Mouse (Mus musculus): ENCODE measurements around the gene C1qtnf9. TPM values are rescaled to one million over a fixed set of nuclear protein-coding genes. Genes with fewer than 3 reads are reported as not detected.

C1qtnf9 gene
- polyA plus RNA-seq (2014; fragmentation: Nextera tagmentation; extraction: Ambion mirVana), result not detected in 2 replicates

GRCm38 (mm10) chr14:60767884-60768283 is at the start of gene C1qtnf9:
Gene C1qtnf9 (plus strand): TSS chr14:60768134.
- no peaks in the 10 kb centered on the region for H3K4me1 ChIP-seq (ENCODE audit: control insufficient read depth, insufficient read depth, low read length)
- no peak within 1 kb of the TSS for H3K27ac ChIP-seq (ENCODE audit: low read depth, low read length)
- no peaks in the 10 kb centered on the region for H3K27me3 ChIP-seq (ENCODE audit: control insufficient read depth, insufficient read depth, low read length)
- no peaks in the 10 kb centered on the region for H3K36me3 ChIP-seq (ENCODE audit: control insufficient read depth, insufficient read depth, low read length)
- no peak within 1 kb of the TSS for H3K9ac ChIP-seq (replicated peaks; ENCODE audit: low read depth, low read length)
- no peak within 1 kb of the TSS for H3K4me3 ChIP-seq (ENCODE audit: low read depth, low read length)
- H3K9me3 ChIP-seq (ENCODE audit: control insufficient read depth, low read length), result no peaks in the 10 kb centered on the region
- WGBS, result 75% methylated on average over 4 of the region's 4 CpGs
- ATAC-seq (ENCODE audit: low read depth), result no peak
- H3K4me2 ChIP-seq (ENCODE audit: low read depth, low read length), result no peak within 1 kb of the TSS

GRCm38 (mm10) chr14:60721304-60721703 is 46.6 kb upstream of the C1qtnf9 start:
- Histone ChIP-seq H3K4me1 (ENCODE audit: control insufficient read depth, insufficient read depth, low read length) (no peaks in the 10 kb centered on the region), H3K9me3 (ENCODE audit: control insufficient read depth, low read length) (no peaks in the 10 kb centered on the region), H3K36me3 (ENCODE audit: control insufficient read depth, insufficient read depth, low read length) (no peaks in the 10 kb centered on the region), H3K27ac (ENCODE audit: low read depth, low read length) (no peak overlapping the region), H3K4me3 (ENCODE audit: low read depth, low read length) (no peak overlapping the region), H3K9ac (replicated peaks; ENCODE audit: low read depth, low read length) (no peak overlapping the region), H3K27me3 (ENCODE audit: control insufficient read depth, insufficient read depth, low read length) (no peaks in the 10 kb centered on the region), H3K4me2 (ENCODE audit: low read depth, low read length) (no peak overlapping the region)
- no peak for ATAC-seq (ENCODE audit: low read depth)
- 79% methylated on average over 8 of the region's 8 CpGs for WGBS

- H3K27ac ChIP-seq (ENCODE audit: low read depth, low read length), result no peak overlapping the region
- no peaks in the 10 kb centered on the region for H3K36me3 ChIP-seq (ENCODE audit: control insufficient read depth, insufficient read depth, low read length)
- H3K9me3 ChIP-seq (ENCODE audit: control insufficient read depth, low read length), result no peaks in the 10 kb centered on the region
- H3K27me3 ChIP-seq (ENCODE audit: control insufficient read depth, insufficient read depth, low read length), result no peaks in the 10 kb centered on the region
- no peak for ATAC-seq (ENCODE audit: low read depth)
- no peak overlapping the region for H3K4me3 ChIP-seq (ENCODE audit: low read depth, low read length)
- no peak overlapping the region for H3K9ac ChIP-seq (replicated peaks; ENCODE audit: low read depth, low read length)
- no peaks in the 10 kb centered on the region for H3K4me1 ChIP-seq (ENCODE audit: control insufficient read depth, insufficient read depth, low read length)
- 77% methylated on average over 3 of the region's 3 CpGs for WGBS
- no peak overlapping the region for H3K4me2 ChIP-seq (ENCODE audit: low read depth, low read length)
Measured at GRCm38 (mm10) chr14:60721938-60722337, 46.0 kb upstream of the C1qtnf9 start.

- Histone ChIP-seq H3K27ac (ENCODE audit: low read depth, low read length) (no peak overlapping the region), H3K4me1 (ENCODE audit: control insufficient read depth, insufficient read depth, low read length) (no peaks in the 10 kb centered on the region), H3K27me3 (ENCODE audit: control insufficient read depth, insufficient read depth, low read length) (no peaks in the 10 kb centered on the region), H3K36me3 (ENCODE audit: control insufficient read depth, insufficient read depth, low read length) (no peaks in the 10 kb centered on the region), H3K4me2 (ENCODE audit: low read depth, low read length) (no peak overlapping the region), H3K4me3 (ENCODE audit: low read depth, low read length) (no peak overlapping the region), H3K9ac (replicated peaks; ENCODE audit: low read depth, low read length) (no peak overlapping the region), H3K9me3 (ENCODE audit: control insufficient read depth, low read length) (no peaks in the 10 kb centered on the region)
- 73% methylated on average over 6 of the region's 6 CpGs for WGBS
- ATAC-seq (ENCODE audit: low read depth), result no peak
Measured at GRCm38 (mm10) chr14:60726091-60726490, 41.8 kb upstream of the C1qtnf9 start.

GRCm38 (mm10) chr14:60727130-60727529 is 40.8 kb upstream of the C1qtnf9 start:
- H3K36me3 ChIP-seq (ENCODE audit: control insufficient read depth, insufficient read depth, low read length), result no peaks in the 10 kb centered on the region
- no peaks in the 10 kb centered on the region for H3K9me3 ChIP-seq (ENCODE audit: control insufficient read depth, low read length)
- H3K4me1 ChIP-seq (ENCODE audit: control insufficient read depth, insufficient read depth, low read length), result no peaks in the 10 kb centered on the region
- H3K27ac ChIP-seq (ENCODE audit: low read depth, low read length), result no peak overlapping the region
- H3K9ac ChIP-seq (replicated peaks; ENCODE audit: low read depth, low read length), result no peak overlapping the region
- H3K27me3 ChIP-seq (ENCODE audit: control insufficient read depth, insufficient read depth, low read length), result no peaks in the 10 kb centered on the region
- H3K4me2 ChIP-seq (ENCODE audit: low read depth, low read length), result no peak overlapping the region
- H3K4me3 ChIP-seq (ENCODE audit: low read depth, low read length), result no peak overlapping the region
- ATAC-seq (ENCODE audit: low read depth), result no peak
- 83% methylated on average over 4 of the region's 4 CpGs for WGBS

GRCm38 (mm10) chr14:60732081-60732480 is 35.9 kb upstream of the C1qtnf9 start:
- WGBS, result 66% methylated on average over 6 of the region's 6 CpGs
- H3K9me3 ChIP-seq (ENCODE audit: control insufficient read depth, low read length), result no peaks in the 10 kb centered on the region
- H3K4me1 ChIP-seq (ENCODE audit: control insufficient read depth, insufficient read depth, low read length), result peaks cover 13% of the 10 kb centered on the region
- H3K36me3 ChIP-seq (ENCODE audit: control insufficient read depth, insufficient read depth, low read length), result no peaks in the 10 kb centered on the region
- no peak for ATAC-seq (ENCODE audit: low read depth)
- H3K4me3 ChIP-seq (ENCODE audit: low read depth, low read length), result no peak overlapping the region
- no peak overlapping the region for H3K9ac ChIP-seq (replicated peaks; ENCODE audit: low read depth, low read length)
- no peak overlapping the region for H3K4me2 ChIP-seq (ENCODE audit: low read depth, low read length)
- H3K27ac ChIP-seq (ENCODE audit: low read depth, low read length), result no peak overlapping the region
- no peaks in the 10 kb centered on the region for H3K27me3 ChIP-seq (ENCODE audit: control insufficient read depth, insufficient read depth, low read length)

- H3K27me3 ChIP-seq (ENCODE audit: control insufficient read depth, insufficient read depth, low read length), result no peaks in the 10 kb centered on the region
- H3K4me3 ChIP-seq (ENCODE audit: low read depth, low read length), result no peak overlapping the region
- no peak overlapping the region for H3K9ac ChIP-seq (replicated peaks; ENCODE audit: low read depth, low read length)
- H3K36me3 ChIP-seq (ENCODE audit: control insufficient read depth, insufficient read depth, low read length), result no peaks in the 10 kb centered on the region
- ATAC-seq (ENCODE audit: low read depth), result no peak
- no peak overlapping the region for H3K27ac ChIP-seq (ENCODE audit: low read depth, low read length)
- no peak overlapping the region for H3K4me2 ChIP-seq (ENCODE audit: low read depth, low read length)
- 23% methylated on average over 16 of the region's 16 CpGs for WGBS
- H3K4me1 ChIP-seq (ENCODE audit: control insufficient read depth, insufficient read depth, low read length), result peaks cover 16% of the 10 kb centered on the region
- H3K9me3 ChIP-seq (ENCODE audit: control insufficient read depth, low read length), result no peaks in the 10 kb centered on the region
Measured at GRCm38 (mm10) chr14:60732787-60733186, 35.1 kb upstream of the C1qtnf9 start.

- Histone ChIP-seq H3K9me3 (ENCODE audit: control insufficient read depth, low read length) (no peaks in the 10 kb centered on the region), H3K27ac (ENCODE audit: low read depth, low read length) (no peak overlapping the region), H3K27me3 (ENCODE audit: control insufficient read depth, insufficient read depth, low read length) (no peaks in the 10 kb centered on the region), H3K4me3 (ENCODE audit: low read depth, low read length) (no peak overlapping the region), H3K36me3 (ENCODE audit: control insufficient read depth, insufficient read depth, low read length) (no peaks in the 10 kb centered on the region), H3K9ac (replicated peaks; ENCODE audit: low read depth, low read length) (no peak overlapping the region), H3K4me2 (ENCODE audit: low read depth, low read length) (no peak overlapping the region), H3K4me1 (ENCODE audit: control insufficient read depth, insufficient read depth, low read length) (peaks cover 16% of the 10 kb centered on the region)
- ATAC-seq (ENCODE audit: low read depth), result no peak
- WGBS, result 73% methylated on average over 4 of the region's 4 CpGs
Measured at GRCm38 (mm10) chr14:60733706-60734105, 34.2 kb upstream of the C1qtnf9 start.

- no peak for ATAC-seq (ENCODE audit: low read depth)
- Histone ChIP-seq H3K27ac (ENCODE audit: low read depth, low read length) (no peak overlapping the region), H3K4me2 (ENCODE audit: low read depth, low read length) (no peak overlapping the region), H3K36me3 (ENCODE audit: control insufficient read depth, insufficient read depth, low read length) (no peaks in the 10 kb centered on the region), H3K27me3 (ENCODE audit: control insufficient read depth, insufficient read depth, low read length) (no peaks in the 10 kb centered on the region), H3K4me3 (ENCODE audit: low read depth, low read length) (no peak overlapping the region), H3K9me3 (ENCODE audit: control insufficient read depth, low read length) (no peaks in the 10 kb centered on the region), H3K4me1 (ENCODE audit: control insufficient read depth, insufficient read depth, low read length) (peaks cover 16% of the 10 kb centered on the region), H3K9ac (replicated peaks; ENCODE audit: low read depth, low read length) (no peak overlapping the region)
- WGBS, result 60% methylated on average over 5 of the region's 5 CpGs
Measured at GRCm38 (mm10) chr14:60735206-60735605, 32.7 kb upstream of the C1qtnf9 start.
